Mouse (Mus musculus) lung, embryonic 15.5 days (tissue): ENCODE data around the gene Kctd13. TPM values are rescaled to one million over a fixed set of nuclear protein-coding genes. Genes with fewer than 3 reads are reported as not detected.
"Not testable (repeated sequence)": the region's sequence is repeated elsewhere in the genome, so short reads cannot be mapped to it uniquely, and the experiment has no call there.

Source experiments
- ATAC-seq: fragments of 200-750 bp; cut with Nextera tagmentation; 2 replicates; pipeline ENCODE4 v1.8.0; 2017; ENCODE audit warnings: moderate number of reproducible peaks, borderline replicate concordance; ENCODE audit not compliant: low FRiP score, low TSS enrichment; ENCODE audit errors: extremely low read depth
- H3K27ac ChIP-seq: fragments of 300-500 bp; sonication (generic); 2 replicates; pipeline ENCODE4 v1.5.1; 2015; ENCODE audit warnings: moderate library complexity, mild to moderate bottlenecking, inconsistent platforms
- H3K27me3 ChIP-seq: fragments of 300-500 bp; sonication (generic); 2 replicates; pipeline ENCODE4 v1.6.1; 2015; ENCODE audit warnings: inconsistent platforms
- H3K36me3 ChIP-seq: fragments of 300-500 bp; sonication (generic); 2 replicates; pipeline ENCODE4 v1.6.1; 2015; ENCODE audit warnings: inconsistent platforms
- H3K4me1 ChIP-seq: fragments of 300-500 bp; sonication (generic); 2 replicates; pipeline ENCODE4 v1.6.1; 2015; ENCODE audit warnings: inconsistent platforms
- H3K4me2 ChIP-seq: fragments of 300-500 bp; sonication (generic); 2 replicates; pipeline ENCODE4 v1.6.1; 2015; ENCODE audit warnings: inconsistent platforms, mild to moderate bottlenecking, moderate library complexity
- H3K4me3 ChIP-seq: fragments of 300-500 bp; sonication (generic); 2 replicates; pipeline ENCODE4 v1.5.1; 2015; ENCODE audit warnings: mild to moderate bottlenecking, inconsistent platforms
- H3K9ac ChIP-seq: fragments of 300-500 bp; sonication (generic); 2 replicates; pipeline ENCODE4 v1.6.1; 2015; ENCODE audit warnings: inconsistent platforms
- H3K9me3 ChIP-seq: fragments of 300-500 bp; sonication (generic); 2 replicates; pipeline ENCODE4 v1.6.1; 2016; ENCODE audit warnings: inconsistent platforms
- WGBS: fragments of 180-500 bp; shearing (Covaris S2); methylation state at CpG from one replicate; pipeline ENCODE4 v1.1.7; 2015; 5-methylcytosine and 5-hydroxymethylcytosine counted together
- polyA plus RNA-seq: library from polyadenylated mRNA; unstranded; fragments of >200 nt; fragmentation: Nextera tagmentation; extraction: Ambion mirVana; gene quantifications from 2 replicates; pipeline ENCODE4 v1.2.1, GENCODE M21; 2015

Gene Kctd13
- polyA plus RNA-seq, 1 experiment from 2014 or later, result 15.0 TPM

DNA sequence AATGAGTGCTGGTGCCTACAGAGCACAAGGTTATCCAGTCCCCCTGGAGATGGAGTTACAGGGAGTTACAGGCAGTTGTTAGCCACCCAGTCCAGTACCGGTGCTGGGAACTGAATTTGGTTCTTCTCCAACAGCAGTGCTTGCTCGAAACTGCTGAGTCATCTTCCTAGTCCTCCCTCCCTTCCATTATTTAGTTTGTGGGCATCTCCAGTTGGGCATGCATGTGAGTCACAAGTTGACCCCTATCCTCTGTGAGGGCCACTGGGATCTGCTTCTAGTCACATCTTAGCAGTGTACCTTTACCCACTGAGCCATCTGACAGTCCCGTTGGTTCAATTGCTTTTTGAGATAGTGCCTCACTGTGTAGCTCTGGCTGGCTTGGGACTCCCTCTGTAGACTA is 23.1 kb upstream of the Kctd13 start:
- Histone ChIP-seq H3K9ac (no peak overlapping the region), H3K36me3 (no peaks in the 10 kb centered on the region), H3K27ac (no peak overlapping the region), H3K4me3 (no peak overlapping the region), H3K9me3 (no peaks in the 10 kb centered on the region), H3K27me3 (no peaks in the 10 kb centered on the region), H3K4me2 (no peak overlapping the region), H3K4me1 (no peaks in the 10 kb centered on the region)
- WGBS, result 51% methylated on average over 3 of the region's 3 CpGs
- ATAC-seq, result no peak

DNA sequence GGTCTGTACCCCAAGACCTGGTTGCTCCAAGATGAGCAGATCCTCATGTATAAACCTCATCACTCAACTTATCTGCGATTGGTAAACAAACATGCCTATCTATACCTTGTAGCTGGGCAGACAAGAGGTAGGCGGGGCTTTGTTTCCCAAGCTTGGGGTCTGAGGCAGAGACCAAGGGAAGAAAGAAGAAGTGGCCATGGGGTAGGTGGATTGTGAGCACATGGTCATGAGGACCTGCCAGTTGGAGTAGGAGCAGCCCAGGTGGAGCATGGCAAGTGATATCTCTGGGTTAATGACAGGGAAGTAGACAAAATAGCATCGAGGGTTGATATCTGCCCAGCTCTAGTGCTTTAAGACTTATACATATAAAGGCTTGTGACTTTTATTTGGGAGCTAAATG is 13.8 kb upstream of the Kctd13 start:
- ATAC-seq, result no peak
- Histone ChIP-seq H3K4me3 (no peak overlapping the region), H3K4me1 (no peaks in the 10 kb centered on the region), H3K36me3 (no peaks in the 10 kb centered on the region), H3K27me3 (no peaks in the 10 kb centered on the region), H3K27ac (no peak overlapping the region), H3K4me2 (no peak overlapping the region), H3K9ac (no peak overlapping the region), H3K9me3 (no peaks in the 10 kb centered on the region)
- whole genome bisulfite sequencing, result 62% methylated on average over 3 of the region's 3 CpGs

DNA sequence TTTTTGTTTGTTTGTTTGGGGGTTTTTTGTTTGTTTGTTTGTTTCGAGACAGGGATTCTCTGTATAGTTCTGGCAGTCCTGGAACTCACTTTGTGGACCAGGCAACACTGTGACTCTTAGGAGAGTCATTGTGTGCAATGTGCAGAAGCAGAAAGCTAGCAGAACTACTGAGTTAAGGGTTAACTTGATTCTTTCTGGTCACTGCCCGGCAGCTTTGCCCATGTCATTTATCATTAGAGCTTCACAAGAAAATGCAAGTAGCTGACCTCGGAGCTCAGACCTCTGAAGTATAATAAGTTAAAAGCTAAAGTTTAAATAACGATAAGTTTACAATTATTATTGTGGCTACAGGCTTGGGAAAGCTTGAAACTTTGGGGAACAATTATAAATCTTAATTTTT is 10.3 kb upstream of the Kctd13 start:
- not testable (repeated sequence) for H3K27me3 ChIP-seq, H3K36me3 ChIP-seq, H3K4me3 ChIP-seq, H3K4me2 ChIP-seq, H3K9me3 ChIP-seq, H3K27ac ChIP-seq, H3K4me1 ChIP-seq, H3K9ac ChIP-seq, ATAC-seq
- WGBS, result 15% methylated on average over 4 of the region's 4 CpGs

DNA sequence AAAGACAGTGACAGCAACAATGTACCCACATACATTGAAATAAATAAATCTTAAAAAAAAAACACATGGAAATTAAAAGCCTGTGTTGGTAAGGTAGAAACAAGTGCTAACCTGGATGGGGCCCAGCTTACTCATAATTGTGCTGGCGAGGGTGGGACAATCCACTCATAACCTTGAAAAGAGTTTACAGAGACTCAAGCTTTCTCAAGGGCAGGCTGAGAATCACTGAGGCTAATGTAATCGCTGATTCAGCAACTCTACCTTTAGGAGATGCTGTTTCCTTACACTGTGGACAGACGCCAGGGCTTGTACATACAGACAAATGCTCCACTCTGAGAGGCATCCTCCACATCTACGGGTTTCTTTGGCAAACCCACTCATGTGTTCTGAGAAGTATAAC is 8.7 kb upstream of the Kctd13 start:
- ATAC-seq, result no peak
- Histone ChIP-seq H3K27me3 (no peaks in the 10 kb centered on the region), H3K4me3 (no peak overlapping the region), H3K27ac (no peak overlapping the region), H3K4me1 (no peaks in the 10 kb centered on the region), H3K36me3 (no peaks in the 10 kb centered on the region), H3K4me2 (no peak overlapping the region), H3K9me3 (no peaks in the 10 kb centered on the region), H3K9ac (no peak overlapping the region)
- WGBS, result 64% methylated on average over 4 of the region's 4 CpGs

DNA sequence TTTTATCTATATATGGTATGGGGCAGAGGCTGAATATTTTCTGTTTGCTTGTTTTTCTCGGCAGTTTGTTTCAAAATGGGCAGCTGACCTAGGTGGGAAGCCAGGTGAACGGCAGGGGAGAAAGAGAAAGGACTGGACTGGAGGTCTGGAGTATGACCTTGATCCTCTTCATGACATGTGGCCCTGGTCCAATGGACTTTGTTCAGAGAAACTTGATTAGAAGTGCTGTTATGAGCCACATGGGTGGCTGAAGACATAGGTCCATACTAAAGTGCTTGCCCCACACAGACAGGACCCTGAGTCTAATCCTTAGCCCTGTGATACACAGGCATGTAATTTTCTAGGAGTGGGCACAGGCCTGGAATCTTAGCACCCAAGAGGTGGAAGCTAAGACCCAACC is 7.1 kb upstream of the Kctd13 start:
- Histone ChIP-seq H3K4me2 (no peak overlapping the region), H3K36me3 (no peaks in the 10 kb centered on the region), H3K4me3 (no peak overlapping the region), H3K4me1 (no peaks in the 10 kb centered on the region), H3K27ac (no peak overlapping the region), H3K27me3 (no peaks in the 10 kb centered on the region), H3K9me3 (no peaks in the 10 kb centered on the region), H3K9ac (no peak overlapping the region)
- no peak for ATAC-seq
- WGBS, result 74% methylated on average over 2 of the region's 2 CpGs

DNA sequence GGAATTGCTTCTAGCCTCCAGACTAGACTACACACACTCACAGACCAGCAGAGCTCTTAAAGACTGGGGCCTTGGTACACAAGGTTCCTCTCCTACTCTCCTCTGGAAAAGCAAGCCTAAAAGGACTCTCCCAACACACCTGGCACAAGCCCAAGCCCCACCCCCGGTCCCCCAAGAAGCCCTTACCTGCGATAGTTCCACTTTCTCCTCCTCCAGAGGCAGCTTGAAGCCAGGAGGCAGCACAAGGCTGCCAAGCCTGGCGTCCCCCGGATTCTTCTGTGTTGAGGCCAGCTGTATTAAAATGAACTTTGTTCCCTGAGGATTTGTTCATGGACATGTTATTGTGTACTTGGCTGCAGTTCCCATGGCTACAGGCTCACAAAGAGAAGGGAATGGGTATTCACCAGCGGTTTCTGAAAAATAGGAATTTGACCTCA is 6.0 kb upstream of the Kctd13 start, which contains the start of gene Tmem219:
Gene Tmem219 (minus strand): TSS at position 294 of the 437 bp plus-strand sequence.
- no peaks in the 10 kb centered on the region for H3K9me3 ChIP-seq
- H3K9ac ChIP-seq, result no peak within 1 kb of the TSS
- no peaks in the 10 kb centered on the region for H3K4me1 ChIP-seq
- H3K36me3 ChIP-seq, result no peaks in the 10 kb centered on the region
- no peak within 1 kb of the TSS for H3K4me3 ChIP-seq
- H3K27me3 ChIP-seq, result no peaks in the 10 kb centered on the region
- H3K27ac ChIP-seq, result no peak within 1 kb of the TSS
- WGBS, result 42% methylated on average over 5 of the region's 5 CpGs
- ATAC-seq, result no peak; the same call in 1 of the 2 replicates
- no peak within 1 kb of the TSS for H3K4me2 ChIP-seq

DNA sequence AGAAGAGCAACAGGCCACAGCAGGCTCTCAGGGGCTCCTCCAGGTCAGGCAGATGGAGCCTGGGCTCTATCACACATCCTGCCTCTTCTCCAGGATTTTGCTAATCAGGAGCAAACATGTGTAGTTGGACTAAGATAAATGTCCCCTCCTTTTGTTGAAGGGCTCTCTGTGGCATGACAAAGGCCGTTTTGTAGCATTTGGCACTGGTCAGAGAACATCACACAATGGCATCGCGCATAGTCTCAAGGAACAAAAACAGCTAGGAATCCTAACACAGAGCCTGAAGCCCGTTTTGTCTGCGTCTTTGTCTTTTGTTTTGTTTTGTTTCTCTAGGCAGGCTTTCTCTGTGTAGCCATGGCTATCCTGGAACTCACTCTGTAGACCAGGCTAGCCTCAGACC is 4.7 kb upstream of the Kctd13 start:
- whole genome bisulfite sequencing, result 72% methylated on average over 5 of the region's 5 CpGs
- Histone ChIP-seq H3K4me2 (no peak overlapping the region), H3K9ac (no peak overlapping the region), H3K27me3 (no peaks in the 10 kb centered on the region), H3K4me1 (no peaks in the 10 kb centered on the region), H3K36me3 (no peaks in the 10 kb centered on the region), H3K9me3 (no peaks in the 10 kb centered on the region), H3K27ac (no peak overlapping the region), H3K4me3 (no peak overlapping the region)
- ATAC-seq, result no peak

DNA sequence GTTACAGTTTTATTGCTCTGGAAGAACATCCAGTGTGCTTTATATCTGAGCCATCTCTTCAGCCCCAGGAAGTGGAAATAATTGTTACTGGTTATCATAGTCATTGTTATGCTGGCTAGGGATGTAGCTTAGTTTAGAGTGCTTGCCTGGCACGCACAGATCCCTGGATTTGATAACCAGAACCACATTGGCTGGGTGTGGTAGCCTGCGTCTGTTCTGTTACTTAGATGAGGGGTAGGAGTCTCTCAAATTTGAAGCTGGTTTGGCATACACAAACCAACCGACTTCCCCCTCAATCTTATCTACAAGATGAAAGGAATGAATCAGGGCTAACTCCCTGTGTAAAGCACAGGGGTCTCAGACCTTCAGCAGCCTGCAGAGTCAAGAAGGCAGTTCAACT is 2.4 kb upstream of the Kctd13 start:
- Histone ChIP-seq H3K4me2 (no peak overlapping the region), H3K4me3 (no peak overlapping the region), H3K36me3 (peaks cover under 1% of the 10 kb centered on the region; the same call in 1 of the 2 replicates), H3K9ac (no peak overlapping the region), H3K27ac (no peak overlapping the region), H3K9me3 (no peaks in the 10 kb centered on the region), H3K27me3 (no peaks in the 10 kb centered on the region), H3K4me1 (peaks cover 11% of the 10 kb centered on the region)
- no peak for ATAC-seq
- 18% methylated on average over 3 of the region's 3 CpGs for WGBS

DNA sequence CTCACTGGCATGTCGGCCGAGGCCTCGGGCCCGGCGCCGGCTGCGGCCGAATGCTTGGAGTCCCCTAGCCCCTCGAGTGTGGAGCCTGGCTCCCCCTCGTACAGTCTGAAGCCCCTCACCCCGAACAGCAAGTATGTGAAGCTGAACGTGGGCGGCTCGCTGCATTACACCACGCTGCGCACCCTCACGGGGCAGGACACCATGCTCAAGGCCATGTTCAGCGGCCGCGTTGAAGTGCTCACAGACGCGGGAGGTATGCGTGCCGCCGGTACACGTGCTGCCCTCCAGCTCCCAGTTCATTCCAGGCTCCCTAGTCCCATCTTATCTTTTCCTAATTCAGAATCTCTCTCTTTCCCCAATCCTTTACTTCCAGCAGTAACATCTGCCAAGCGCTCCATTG is 367 bp downstream of the Kctd13 start:
- peak overlapping the region; percentile 93 for H3K4me3 ChIP-seq
- H3K9ac ChIP-seq, result peak overlapping the region; percentile 90
- peaks cover 11% of the 10 kb centered on the region for H3K4me1 ChIP-seq
- peak overlapping the region; percentile 70 for H3K27ac ChIP-seq
- no peaks in the 10 kb centered on the region for H3K27me3 ChIP-seq
- ATAC-seq, result peak; percentile 72
- H3K4me2 ChIP-seq, result peak overlapping the region; percentile 94
- H3K9me3 ChIP-seq, result no peaks in the 10 kb centered on the region
- peaks cover 6% of the 10 kb centered on the region; the same call in 1 of the 2 replicates for H3K36me3 ChIP-seq
- WGBS, result under 1% methylated on average over 27 of the region's 27 CpGs

DNA sequence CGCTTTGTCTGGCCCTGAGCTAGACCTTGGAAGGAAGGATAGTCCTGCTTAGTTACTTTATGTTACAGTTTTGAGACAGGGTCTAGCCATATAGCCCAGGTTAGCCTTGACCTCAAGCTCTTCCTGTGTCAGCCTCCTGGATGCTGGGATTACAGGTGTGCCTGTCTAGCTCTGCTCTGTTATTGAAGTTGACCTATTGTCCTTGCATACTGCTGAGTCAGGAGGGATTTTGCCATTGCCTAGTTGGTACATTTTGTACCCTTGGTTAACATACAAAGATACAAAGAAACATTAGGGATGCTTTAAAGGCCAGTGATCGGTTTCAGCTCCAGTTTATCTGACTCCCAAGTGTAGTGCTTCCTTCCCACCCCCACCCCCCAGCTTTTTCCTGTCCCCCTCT is 4.0 kb downstream of the Kctd13 start:
- Histone ChIP-seq H3K36me3 (peaks cover 15% of the 10 kb centered on the region), H3K9me3 (no peaks in the 10 kb centered on the region), H3K4me3 (no peak overlapping the region), H3K4me1 (peaks cover 11% of the 10 kb centered on the region), H3K27me3 (no peaks in the 10 kb centered on the region), H3K27ac (no peak overlapping the region), H3K4me2 (no peak overlapping the region), H3K9ac (no peak overlapping the region)
- WGBS, result 85% methylated on average over 2 of the region's 2 CpGs
- no peak for ATAC-seq

DNA sequence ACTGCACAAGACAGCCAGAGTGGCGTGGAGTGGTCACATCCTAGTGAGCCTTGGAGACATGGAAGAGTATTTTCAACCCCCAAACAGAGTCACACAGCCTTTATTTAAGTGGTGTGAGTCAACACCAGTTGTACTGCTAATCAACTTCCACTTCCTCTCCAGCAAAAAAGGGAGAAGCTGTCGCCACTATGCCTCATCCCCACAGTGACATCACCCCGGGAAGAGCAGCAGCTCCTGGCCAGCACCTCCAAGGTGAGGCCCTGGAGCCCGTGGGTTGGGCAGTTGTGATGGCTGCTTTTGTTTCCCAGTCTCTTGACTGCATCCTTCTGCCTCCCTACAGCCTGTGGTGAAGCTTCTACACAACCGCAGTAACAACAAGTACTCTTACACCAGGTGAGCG is 12.5 kb downstream of the Kctd13 start:
- ATAC-seq, result no peak
- no peaks in the 10 kb centered on the region for H3K27me3 ChIP-seq
- H3K4me2 ChIP-seq, result no peak overlapping the region
- no peak overlapping the region for H3K9ac ChIP-seq
- H3K4me3 ChIP-seq, result no peak overlapping the region
- 52% methylated on average over 6 of the region's 6 CpGs for WGBS
- peaks cover 13% of the 10 kb centered on the region for H3K36me3 ChIP-seq
- no peaks in the 10 kb centered on the region for H3K9me3 ChIP-seq
- no peak overlapping the region for H3K27ac ChIP-seq
- H3K4me1 ChIP-seq, result no peaks in the 10 kb centered on the region

DNA sequence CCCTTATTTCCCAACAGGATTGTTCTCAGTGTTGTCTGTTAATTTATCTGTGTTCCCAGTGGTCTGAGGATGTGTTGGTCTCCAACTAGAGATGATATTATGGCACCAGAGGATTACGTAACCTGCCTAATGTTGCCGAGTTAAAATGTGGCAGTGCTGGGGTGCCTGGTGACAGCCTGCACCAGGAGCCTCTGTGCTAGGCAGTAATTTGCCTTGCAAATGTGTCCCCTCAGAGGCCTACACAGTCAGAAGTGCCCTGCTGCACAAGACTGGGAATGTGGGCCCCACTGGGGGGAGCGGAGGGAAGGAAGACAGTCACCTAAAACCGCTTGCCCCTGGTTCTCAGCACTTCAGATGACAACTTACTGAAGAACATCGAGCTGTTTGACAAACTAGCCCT is 13.1 kb downstream of the Kctd13 start:
- Histone ChIP-seq H3K4me2 (no peak overlapping the region), H3K4me1 (no peaks in the 10 kb centered on the region), H3K27me3 (no peaks in the 10 kb centered on the region), H3K9ac (no peak overlapping the region), H3K36me3 (peaks cover 8% of the 10 kb centered on the region), H3K4me3 (no peak overlapping the region), H3K27ac (no peak overlapping the region), H3K9me3 (no peaks in the 10 kb centered on the region)
- ATAC-seq, result no peak
- WGBS, result 69% methylated on average over 5 of the region's 5 CpGs

DNA sequence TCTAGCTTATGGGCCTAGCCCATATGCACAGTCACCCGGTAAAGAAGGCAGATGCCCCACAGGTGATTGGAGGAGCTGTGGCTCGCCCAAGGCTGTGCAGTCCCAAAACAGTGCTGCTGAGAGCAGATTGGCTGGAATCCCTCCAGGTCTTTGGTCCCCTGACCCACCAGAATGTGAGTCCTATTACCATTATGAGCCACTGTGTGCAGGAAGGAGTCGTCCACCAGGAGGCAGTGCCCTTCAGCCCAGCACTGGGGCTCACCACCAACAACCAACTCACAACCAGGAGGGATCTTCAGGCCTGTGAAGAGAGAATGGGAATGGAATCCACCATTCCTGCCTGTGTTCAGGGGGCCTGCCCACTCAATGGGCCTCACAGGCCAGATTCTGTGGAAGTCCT is 17.9 kb downstream of the Kctd13 start:
- WGBS, result 42% methylated on average over 3 of the region's 3 CpGs
- no peak overlapping the region for H3K4me3 ChIP-seq
- H3K36me3 ChIP-seq, result peaks cover 3% of the 10 kb centered on the region; the same call in 1 of the 2 replicates
- H3K9ac ChIP-seq, result no peak overlapping the region
- peaks cover 12% of the 10 kb centered on the region for H3K4me1 ChIP-seq
- no peak overlapping the region for H3K4me2 ChIP-seq
- no peak for ATAC-seq
- no peak overlapping the region for H3K27ac ChIP-seq
- peaks cover 17% of the 10 kb centered on the region for H3K27me3 ChIP-seq
- H3K9me3 ChIP-seq, result no peaks in the 10 kb centered on the region
